Mouse (Mus musculus): Measurements from ENCODE around the gene Pax6.

Gene Pax6

GRCm38 (mm10) chr2:105736166-105736565 lies 67.5 kb downstream of the Pax6 start:
- no peak for DNase-seq (ENCODE audit: low spot score in 2 of 2)

DNA sequence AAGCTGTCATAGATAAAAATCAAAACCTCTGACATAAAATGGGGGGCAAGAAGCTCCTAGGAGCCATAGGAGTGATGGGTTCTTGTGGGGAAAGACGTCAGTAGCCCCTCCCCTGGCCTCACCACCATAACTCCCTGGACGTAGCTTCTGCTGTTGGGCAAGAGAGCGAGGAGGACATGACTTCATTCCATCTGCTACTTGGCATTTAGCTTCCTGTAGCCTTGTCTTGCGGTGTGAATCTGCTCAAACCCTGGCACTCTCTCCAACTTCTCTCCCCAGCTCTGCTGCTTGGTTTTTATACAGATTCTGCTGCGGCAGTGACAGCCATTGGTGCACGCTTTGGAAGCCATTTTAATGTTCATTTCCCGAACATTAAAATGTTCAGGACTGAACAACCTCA lies 78.2 kb downstream of the Pax6 start:
- DNase-seq (ENCODE audit: low spot score in 2 of 2) = no peak
